Mouse (Mus musculus) heart, adult 10 weeks (tissue): Measurements from ENCODE around the gene Mob2. TPM values are rescaled to one million over a fixed set of nuclear protein-coding genes. Genes with fewer than 3 reads are reported as not detected.

Experiments used
- polyA plus RNA-seq: library from polyadenylated mRNA; stranded (reverse); fragments of 350-450 nt; fragmentation: Illumina TruSeq; extraction: RNeasy Lipid Tissue Mini Kit (QIAGEN cat#74804); gene quantifications from one replicate; pipeline ENCODE4 v1.2.3, GENCODE M21; 2014; ENCODE audit warnings: low read depth, low replicate concordance

Mob2 gene
- 47.0 TPM for polyA plus RNA-seq

GRCm38 (mm10) chr7:142060931-142061565, at the start of gene Mob2:
TSS of gene Mob2 (minus strand) at chr7:142061065.

GRCm38 (mm10) chr7:142095183-142095931, 34.5 kb upstream of the Mob2 start, which contains the start of gene Dusp8:
TSS of gene Dusp8 (minus strand) at chr7:142095843.

Other genes with a start within 250 kb of the Mob2 start
- not detected for gene Muc5b, start 222.0 kb downstream of the Mob2 start, polyA plus RNA-seq
- gene Tollip, start 142.6 kb downstream of the Mob2 start, polyA plus RNA-seq = 50.1 TPM
- not detected for gene Brsk2, start 111.3 kb downstream of the Mob2 start, polyA plus RNA-seq
- 26.2 TPM for gene Dusp8, start 34.8 kb upstream of the Mob2 start, polyA plus RNA-seq
- not detected for gene Gm45618, start 59.7 kb upstream of the Mob2 start, polyA plus RNA-seq
- not detected for gene Gm39115, start 75.0 kb upstream of the Mob2 start, polyA plus RNA-seq
- gene Gm45337, start 83.5 kb upstream of the Mob2 start, polyA plus RNA-seq = not detected
- gene Gm29735, start 96.0 kb upstream of the Mob2 start, polyA plus RNA-seq = not detected
- not detected for gene Gm4553, start 104.7 kb upstream of the Mob2 start, polyA plus RNA-seq
- not detected for gene Krtap5-2, start 114.9 kb upstream of the Mob2 start, polyA plus RNA-seq
- gene Gm10153, start 129.3 kb upstream of the Mob2 start, polyA plus RNA-seq = not detected
- not detected for gene Krtap5-3, start 140.3 kb upstream of the Mob2 start, polyA plus RNA-seq
- not detected for gene Gm7579, start 150.8 kb upstream of the Mob2 start, polyA plus RNA-seq
- gene Krtap5-5, start 168.9 kb upstream of the Mob2 start, polyA plus RNA-seq = not detected
- not detected for gene Gm40460, start 180.0 kb upstream of the Mob2 start, polyA plus RNA-seq
- not detected for gene Gm2431, start 197.3 kb upstream of the Mob2 start, polyA plus RNA-seq
- gene Gm4559, start 213.3 kb upstream of the Mob2 start, polyA plus RNA-seq = not detected
- not detected for gene Krtap5-1, start 236.1 kb upstream of the Mob2 start, polyA plus RNA-seq
- gene Krtap5-4, start 242.5 kb upstream of the Mob2 start, polyA plus RNA-seq = not detected